Mouse (Mus musculus) cerebellum, adult 9-11 months (tissue): ENCODE measurements around the gene Ccdc17.

Source experiments
- DNase-seq: peaks from one replicate; pipeline ENCODE4 v3.0.0; 2022

Ccdc17 gene

DNA sequence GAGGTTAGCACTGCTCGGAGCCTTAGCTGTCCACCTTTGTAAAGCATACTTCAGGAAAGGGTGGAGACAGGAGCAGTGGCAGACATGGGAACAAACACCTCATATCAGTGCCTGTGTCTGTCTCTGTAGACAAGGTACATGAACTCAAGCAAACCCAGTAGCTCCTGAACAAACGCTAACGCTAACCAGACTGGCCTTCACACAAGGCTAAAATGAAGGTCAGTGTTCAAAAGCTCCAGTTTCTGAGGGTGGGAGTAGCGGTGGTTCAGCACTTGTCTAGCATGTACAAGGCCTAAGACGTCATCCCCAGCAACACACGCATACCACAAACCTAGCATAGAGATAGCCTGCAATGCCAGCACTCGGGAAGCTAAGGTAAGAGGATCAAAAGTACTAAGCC is 49.2 kb downstream of the Ccdc17 start:
- no peak for DNase-seq

- no peak for DNase-seq
Observed at GRCm38 (mm10) chr4:116649411-116649810, 53.0 kb downstream of the Ccdc17 start.
